Mouse (Mus musculus): ENCODE results near the gene Rab15.
A peak's percentile ranks its signal among the peaks of the same experiment; 100 is the strongest.

The Rab15 gene

DNA sequence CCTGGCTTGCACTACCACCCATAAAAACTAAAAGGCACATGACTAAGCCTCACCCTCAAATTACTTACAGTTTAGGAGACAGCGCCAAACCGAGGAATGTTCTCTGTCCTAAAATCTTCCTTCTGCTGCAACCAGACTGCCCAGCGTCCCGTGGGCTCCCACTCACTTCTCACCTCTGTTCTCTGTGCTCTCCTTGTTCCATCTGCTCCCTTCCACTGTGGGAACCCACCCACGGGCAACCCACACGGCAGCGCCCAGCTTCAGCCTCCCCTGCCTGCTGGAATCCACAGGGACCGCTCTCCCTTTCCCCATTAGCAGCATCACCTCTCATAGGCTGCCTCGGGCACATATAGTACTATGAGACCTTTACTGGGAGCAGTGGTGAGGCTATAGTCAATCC is 3.8 kb downstream of the Rab15 start:
- DNase-seq (ENCODE audit: low read depth, low spot score) = no peak

DNA sequence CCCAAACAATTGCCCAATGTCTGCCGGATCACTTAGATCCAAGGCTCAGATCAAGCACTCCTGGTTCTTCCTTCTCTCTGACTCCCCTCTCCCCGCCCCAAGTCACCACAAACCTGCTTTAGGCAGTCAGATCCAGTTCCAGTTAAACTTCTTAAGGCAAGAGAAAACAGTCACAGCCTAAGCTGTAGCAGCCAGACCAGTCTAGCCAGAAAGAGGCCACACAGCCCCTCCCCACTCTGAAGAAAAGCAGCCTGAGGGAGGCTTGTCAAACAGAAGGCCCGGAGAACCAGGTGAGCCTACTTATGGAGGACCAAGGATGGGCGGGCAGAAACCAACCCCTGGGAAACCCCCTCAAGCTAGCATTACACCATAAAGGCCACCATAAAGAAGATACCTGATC is 4.6 kb downstream of the Rab15 start:
- peak; percentile 92 for DNase-seq (ENCODE audit: low read depth, low spot score)

GRCm38 (mm10) chr12:76817176-76817575 is 5.5 kb downstream of the Rab15 start:
- DNase-seq (ENCODE audit: low read depth, low spot score) = no peak

DNA sequence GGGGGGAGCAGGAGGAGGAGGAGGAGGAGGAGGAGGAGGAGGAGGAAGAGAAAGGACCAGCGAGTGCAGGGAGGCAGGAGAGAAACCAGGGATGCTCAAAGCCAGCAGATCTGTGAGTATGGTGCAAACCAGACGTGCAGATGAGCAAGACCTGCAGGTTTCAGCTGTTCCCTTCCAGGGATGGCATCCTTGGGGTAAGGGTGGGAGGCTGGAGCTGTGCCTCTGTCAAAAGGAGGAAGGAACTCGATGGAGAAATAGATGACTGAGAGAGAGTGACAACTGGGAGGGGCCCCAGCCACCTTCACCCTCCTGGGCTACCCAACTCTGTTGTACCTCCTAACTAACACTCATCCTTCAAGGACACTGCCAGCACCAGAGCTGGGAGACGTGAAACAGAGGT is 6.0 kb downstream of the Rab15 start:
- no peak for DNase-seq (ENCODE audit: low read depth, low spot score)

DNA sequence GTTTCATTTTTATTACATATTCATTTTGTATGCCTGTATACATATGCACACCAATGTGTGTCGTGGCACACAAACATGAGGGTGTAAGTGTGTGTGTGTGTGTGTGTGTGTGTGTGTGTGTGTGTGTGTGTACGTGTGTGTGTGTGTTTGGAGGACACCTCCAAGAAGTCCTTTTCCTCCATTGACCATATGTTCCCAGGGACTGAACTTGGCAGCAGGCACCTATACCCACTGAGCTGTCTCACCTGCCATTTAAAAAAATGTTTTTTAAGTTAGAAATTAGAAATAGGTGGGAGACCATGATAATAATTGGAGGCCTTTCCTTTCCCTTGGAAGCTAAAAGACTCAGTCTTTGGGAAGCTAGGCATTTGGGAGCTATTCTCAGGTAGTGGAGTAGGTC is 8.6 kb downstream of the Rab15 start:
- no peak for DNase-seq (ENCODE audit: low read depth, low spot score)

DNA sequence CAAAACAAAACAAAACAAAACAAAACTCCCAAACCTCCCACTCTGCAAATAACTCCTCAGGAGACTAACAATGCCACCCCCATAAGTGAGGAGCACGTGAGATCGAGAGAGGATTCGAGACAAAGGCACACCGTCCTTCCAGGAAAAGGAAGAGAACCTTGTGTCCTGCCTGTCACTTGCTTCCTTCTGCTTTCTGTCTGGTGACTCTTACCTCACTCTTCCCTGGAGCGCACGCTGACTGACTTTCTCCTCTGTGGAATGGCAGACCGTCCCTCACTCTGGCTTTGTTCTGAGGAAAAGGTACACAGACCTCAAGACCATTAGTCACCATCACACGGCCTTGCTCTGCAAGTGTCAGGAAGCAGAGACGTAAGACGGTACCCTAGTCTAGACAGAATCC is 9.2 kb downstream of the Rab15 start:
- DNase-seq (ENCODE audit: low read depth, low spot score) = no peak

- no peak for DNase-seq (ENCODE audit: low read depth, low spot score)
These were observed 11.7 kb downstream of the Rab15 start for GRCm38 (mm10) chr12:76811006-76811405.

GRCm38 (mm10) chr12:76810491-76810890 is 12.2 kb downstream of the Rab15 start:
- no peak for DNase-seq (ENCODE audit: low read depth, low spot score)

DNA sequence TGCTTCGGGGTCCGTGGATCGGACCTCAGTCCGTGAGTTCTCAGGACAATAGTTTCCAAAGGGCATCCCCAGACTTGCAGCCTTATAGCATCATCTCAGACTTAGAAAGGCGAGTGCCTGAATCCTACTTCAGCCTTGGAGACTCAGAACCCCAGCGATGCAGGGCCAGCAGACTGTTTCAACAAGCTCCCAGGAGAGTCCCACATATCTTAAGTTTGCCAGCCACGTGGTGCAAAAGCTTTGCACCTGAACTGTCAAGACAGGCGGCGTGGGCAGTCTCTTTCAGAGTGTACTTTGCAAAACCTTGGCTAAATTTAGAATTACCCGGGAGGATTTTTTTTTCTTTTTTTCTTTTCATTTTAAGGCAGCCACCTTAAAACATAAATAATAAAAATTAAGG is 14.9 kb downstream of the Rab15 start:
- DNase-seq (ENCODE audit: low read depth, low spot score) = no peak

DNA sequence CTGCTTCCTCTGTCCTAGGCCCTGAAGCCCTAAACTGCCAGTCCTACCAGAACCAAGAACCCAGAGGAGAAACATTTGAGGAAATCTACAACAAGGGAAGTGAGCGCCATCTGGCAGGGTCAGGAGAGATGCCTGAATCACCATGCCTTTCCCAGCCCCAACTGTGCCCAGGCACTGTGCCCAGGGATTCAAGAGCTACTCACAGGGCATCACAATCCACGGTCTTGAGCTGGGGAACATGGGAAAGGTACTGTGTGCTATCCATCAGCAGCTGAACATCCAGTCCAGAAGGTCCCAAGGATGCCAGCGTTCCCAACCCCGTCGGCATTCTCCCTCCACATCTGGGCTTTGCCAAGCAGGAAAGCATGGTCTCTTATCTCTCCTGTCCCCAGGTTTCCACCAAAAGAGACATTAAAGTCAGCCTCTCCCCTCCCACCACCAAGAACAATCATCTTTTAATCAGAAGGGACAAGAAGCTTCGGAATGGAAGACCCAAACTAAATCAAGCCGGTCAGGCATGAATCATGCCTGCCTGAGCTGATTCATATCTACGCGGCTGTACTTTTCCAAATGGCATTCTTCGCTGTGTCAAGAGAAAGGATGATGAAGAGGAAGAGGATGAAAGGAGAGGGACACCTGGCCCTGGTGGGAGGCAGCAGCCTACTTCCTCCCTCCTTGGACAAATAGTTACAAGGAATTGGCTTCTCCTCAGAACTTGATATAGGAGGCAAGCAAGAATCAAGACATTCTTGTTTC is 17.5 kb downstream of the Rab15 start:
- no peak for DNase-seq (ENCODE audit: low read depth, low spot score)

DNA sequence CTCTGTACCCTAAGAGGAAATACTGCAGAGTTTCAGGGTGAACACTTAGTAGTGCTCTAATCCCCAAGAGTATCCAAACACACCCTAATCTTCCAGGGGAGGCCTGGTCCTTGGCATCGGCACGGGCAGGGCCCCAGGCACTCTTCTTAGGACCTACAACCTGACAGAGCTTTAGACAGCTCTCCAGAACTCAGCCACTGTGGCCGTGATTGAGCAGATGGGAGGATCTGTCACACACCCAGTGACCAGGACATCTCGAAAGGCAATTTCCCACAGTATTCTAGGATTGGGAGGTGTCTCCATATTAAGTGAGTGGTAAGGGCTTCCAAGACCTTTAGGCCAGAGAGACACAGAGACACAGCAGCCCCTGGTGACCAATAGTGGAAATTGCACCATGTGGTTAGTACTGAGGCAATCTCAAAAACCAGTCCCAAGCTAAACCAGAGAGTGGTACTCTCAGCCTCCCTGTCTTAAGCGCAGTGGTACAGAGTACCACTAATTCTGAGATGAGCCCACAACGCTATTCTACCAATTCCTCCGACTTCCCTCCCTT is 18.9 kb downstream of the Rab15 start:
- peak; percentile 76 for DNase-seq (ENCODE audit: low read depth, low spot score)

GRCm38 (mm10) chr12:76803028-76803427 is 19.7 kb downstream of the Rab15 start:
- DNase-seq (ENCODE audit: low read depth, low spot score) = no peak

GRCm38 (mm10) chr12:76798008-76798720 is 24.5 kb downstream of the Rab15 start:
- DNase-seq (ENCODE audit: low read depth, low spot score) = no peak

- DNase-seq (ENCODE audit: low read depth, low spot score) = no peak
These were observed 25.7 kb downstream of the Rab15 start for GRCm38 (mm10) chr12:76796938-76797539.

- DNase-seq (ENCODE audit: low read depth, low spot score) = peak; percentile 38
These were observed 27.4 kb downstream of the Rab15 start, which contains the start of gene Gpx2 for GRCm38 (mm10) chr12:76795350-76795749. Gpx2 (minus strand) TSS chr12:76795554.

- DNase-seq (ENCODE audit: low read depth, low spot score) = peak; percentile 37
These were observed 30.2 kb downstream of the Rab15 start for GRCm38 (mm10) chr12:76792540-76792939.

DNA sequence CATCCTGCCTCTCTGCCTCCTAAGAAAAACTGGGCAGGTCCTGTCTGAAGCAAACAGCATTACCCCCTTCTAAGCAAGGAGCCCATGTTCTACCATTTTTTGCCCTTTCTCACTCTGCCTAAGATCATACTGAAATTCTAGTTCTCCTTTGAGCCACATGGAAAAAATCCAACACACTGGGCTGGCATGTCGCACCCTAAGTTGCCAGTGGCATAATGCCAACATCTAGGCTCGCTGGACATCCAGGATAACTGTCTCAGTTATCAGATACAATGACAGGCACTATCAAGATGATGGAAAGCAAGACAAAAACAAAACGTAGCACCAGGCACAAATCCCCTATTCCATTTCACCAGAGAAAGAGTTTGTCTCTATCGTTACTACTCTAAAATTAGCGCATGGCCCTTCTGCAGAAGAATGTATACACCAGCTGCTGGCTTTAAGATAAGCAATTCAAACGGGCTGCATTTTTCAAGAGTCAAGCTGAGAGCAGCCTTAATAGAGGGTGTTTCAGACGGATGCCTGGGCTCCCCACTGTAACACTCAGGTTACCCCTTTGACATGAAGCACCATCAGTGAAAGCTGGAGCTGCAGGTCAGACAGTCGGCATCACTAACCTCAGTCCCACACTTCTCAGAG is 32.1 kb downstream of the Rab15 start:
- DNase-seq (ENCODE audit: low read depth, low spot score) = no peak

DNA sequence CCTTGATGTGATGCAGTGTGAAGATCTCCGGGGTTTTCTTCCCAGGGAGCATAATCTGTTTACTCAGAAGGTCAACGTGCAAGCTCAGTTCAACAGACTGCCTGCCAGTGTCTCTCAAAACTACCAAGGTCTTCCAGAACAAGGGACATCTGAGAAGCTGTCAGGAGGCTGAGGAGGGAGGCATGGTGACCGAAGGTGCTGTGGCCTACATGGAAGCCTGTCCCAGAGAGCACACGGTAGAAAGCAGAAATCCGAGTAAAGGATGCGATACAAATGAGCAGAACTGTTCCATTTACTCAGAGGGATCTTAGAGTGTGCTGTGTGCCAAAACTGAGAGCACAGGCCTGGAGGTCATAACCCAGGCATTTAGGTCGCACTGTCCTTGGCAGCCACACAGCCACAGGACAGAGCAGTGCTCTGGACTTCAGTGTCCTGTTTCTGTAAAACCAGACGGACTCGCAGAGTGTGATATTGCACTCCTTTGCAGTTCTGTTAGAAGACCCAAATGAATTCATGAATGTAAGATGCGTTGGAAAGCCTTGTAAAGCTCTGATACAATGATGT is 38.6 kb downstream of the Rab15 start:
- DNase-seq (ENCODE audit: low read depth, low spot score) = no peak

GRCm38 (mm10) chr12:76780639-76781468 is 41.9 kb downstream of the Rab15 start:
- no peak for DNase-seq (ENCODE audit: low read depth, low spot score)

DNA sequence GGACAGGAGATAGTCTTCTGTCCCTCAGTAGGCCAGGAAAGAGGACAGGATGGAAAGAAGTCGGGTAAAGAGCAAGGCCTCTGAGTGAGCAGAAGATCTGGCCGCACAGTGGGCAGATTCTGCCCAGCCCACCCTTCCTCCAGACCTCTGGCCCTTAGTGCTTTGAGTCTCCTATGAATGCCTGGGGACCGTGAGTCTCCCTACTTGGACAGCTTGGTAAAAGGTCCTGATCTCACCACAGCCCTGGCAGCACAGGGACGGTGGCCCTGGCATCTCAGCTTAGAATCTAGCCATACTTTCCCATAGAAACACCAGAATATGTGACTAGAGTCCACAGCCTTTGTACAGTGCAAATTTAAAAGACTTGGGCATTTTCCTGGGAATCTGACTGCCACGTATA is 42.8 kb downstream of the Rab15 start:
- DNase-seq (ENCODE audit: low read depth, low spot score) = no peak
